16 mouse cellular contexts compared by ENCODE assay signal in the genomic region with DNA sequence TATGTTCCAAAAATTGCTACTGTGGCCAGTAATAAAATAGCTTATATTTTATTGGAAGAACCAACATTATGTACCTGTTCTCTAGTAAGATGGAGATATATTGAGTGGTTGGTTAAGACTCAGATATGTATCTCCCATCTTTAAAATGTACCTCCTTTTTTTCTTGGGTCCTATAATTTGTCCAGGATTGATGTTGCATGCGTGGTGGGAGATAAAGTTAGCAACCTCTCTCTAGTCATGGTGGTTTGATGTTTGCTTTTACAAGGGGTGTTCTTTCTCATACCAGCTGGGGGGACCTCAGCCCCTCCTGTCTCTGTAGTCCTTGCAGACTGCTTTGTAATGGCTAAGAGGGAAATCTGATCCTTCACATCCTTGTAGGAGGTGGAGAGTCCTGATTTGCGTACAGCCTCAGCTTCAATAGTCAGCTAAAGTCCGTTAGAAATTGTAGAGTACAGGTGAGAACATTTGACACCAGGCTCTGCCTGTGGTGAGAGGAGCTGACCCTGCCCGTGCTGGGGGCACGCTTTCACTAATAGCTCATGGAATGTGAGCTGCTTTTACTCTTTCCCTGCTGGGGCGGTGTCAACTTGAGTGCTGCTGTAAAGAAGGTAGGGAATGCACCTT. TPM values are rescaled to one million over a fixed set of nuclear protein-coding genes. Genes with fewer than 3 reads are reported as not detected.
DNase-seq lines count a peak whose midpoint lies in the region; ATAC-seq and TF ChIP-seq lines count a peak whose summit lies in the region.
"Had no signal": no experiment of that assay in that cellular context is flagged by ENCODE, and none has a peak within 500 bp of the region (broad histone marks: within the 10 kb centered on the region; RNA-seq: fewer than 3 reads in every experiment).

No protein-coding gene starts in this region.

- no peak overlapping the region for H3K27ac ChIP-seq in kidney, embryonic 14.5 days (ENCODE audit: low read depth, low read length)
- peak overlapping the region; percentile 75 for H3K27ac ChIP-seq in CH12.LX (ENCODE audit: insufficient read depth, low read depth)
- H3K27ac ChIP-seq in intestine, embryonic 16.5 days (ENCODE audit: low read length) = no peak overlapping the region
- H3K27ac ChIP-seq: forebrain, embryonic 13.5 days; gastrocnemius, adult 2 months had no signal

- TF ChIP-seq CTCF in CH12.LX (conservative IDR thresholded peaks at IDR 0.05 in 1 of 2, IDR thresholded peaks at IDR 0.05 in 1 of 2; ENCODE audit: low read depth in 2 of 2, low read length in 2 of 2) = no peak

- ATAC-seq in kidney, embryonic 14.5 days (ENCODE audit: low FRiP score, low TSS enrichment) = peak; percentile 58
- ATAC-seq in intestine, embryonic 16.5 days = peak; percentile 24; the same call in 1 of the 2 replicates
- ATAC-seq: forebrain, embryonic 13.5 days had no signal

- H3K4me3 ChIP-seq in kidney, embryonic 14.5 days (ENCODE audit: low read length) = no peak overlapping the region
- peak overlapping the region in 1 of 3 experiments; percentile 52 for H3K4me3 ChIP-seq in CH12.LX (replicated peaks in 1 of 3; ENCODE audit: low read depth in 2 of 3, low read length in 2 of 3, poor library complexity in 1 of 3)
- no peak overlapping the region; the same call in 1 of the 2 replicates for H3K4me3 ChIP-seq in intestine, embryonic 16.5 days (ENCODE audit: low read length)
- H3K4me3 ChIP-seq: forebrain, embryonic 13.5 days; gastrocnemius, adult 2 months; hindbrain, embryonic 10.5 days; myocyte had no signal

- peaks cover 9% of the 10 kb centered on the region; the same call in 1 of the 2 replicates for H3K4me1 ChIP-seq in kidney, embryonic 14.5 days (ENCODE audit: control insufficient read depth, insufficient read depth, low read length)
- H3K4me1 ChIP-seq in CH12.LX (ENCODE audit: control insufficient read depth in 1 of 2, insufficient read depth in 2 of 2) = peaks cover 20 to 46% of the 10 kb centered on the region in 2 experiments
- peaks cover 9% of the 10 kb centered on the region; the same call in 1 of the 2 replicates for H3K4me1 ChIP-seq in intestine, embryonic 16.5 days (ENCODE audit: control insufficient read depth, insufficient read depth, low read length)

- dilution Hi-C loops in CH12.LX (cut with MboI; ENCODE audit: extremely low pct_ligation_motif_present, extremely low pct_unique_long_range_greater_than_20kb, low sequenced_read_pairs) = no loop called here

- no peak overlapping the region for H3K9ac ChIP-seq in kidney, embryonic 14.5 days (ENCODE audit: low read depth, low read length)
- H3K9ac ChIP-seq in CH12.LX (ENCODE audit: insufficient read depth, low read depth) = no peak overlapping the region; the same call in 1 of the 2 replicates
- no peak overlapping the region for H3K9ac ChIP-seq in intestine, embryonic 16.5 days (ENCODE audit: low read depth, low read length)
- H3K9ac ChIP-seq: forebrain, embryonic 13.5 days had no signal

- no peaks in the 10 kb centered on the region for H3K36me3 ChIP-seq in kidney, embryonic 14.5 days (ENCODE audit: control insufficient read depth, insufficient read depth, low read length)
- peaks cover 0 to 11% of the 10 kb centered on the region in 2 experiments for H3K36me3 ChIP-seq in CH12.LX (replicated peaks in 1 of 2; ENCODE audit: control insufficient read depth in 1 of 2, insufficient read depth in 1 of 2, low read length in 1 of 2)
- no peaks in the 10 kb centered on the region for H3K36me3 ChIP-seq in intestine, embryonic 16.5 days (ENCODE audit: control insufficient read depth, insufficient read depth, low read length)

- WGBS in kidney, embryonic 14.5 days = 3% methylated on average over 6 of the region's 6 CpGs
- 34% methylated on average over 6 of the region's 6 CpGs for WGBS in intestine, embryonic 16.5 days

- no peak for DNase-seq in kidney, postnatal 25 days
- DNase-seq in CH12.LX (ENCODE audit: extremely low read depth) = no peak
- DNase-seq in embryo, embryonic 9.5 days (ENCODE audit: extremely low spot score) = peak; percentile 17
- no peak for DNase-seq in testis, postnatal 10 days (ENCODE audit: low spot score)
- no peak for DNase-seq in c-Kit-positive CD71-positive TER-119-positive erythroid progenitor cells, embryonic 14.5 days (ENCODE audit: low spot score)
- no peak for DNase-seq in frontal cortex, postnatal 10 days (ENCODE audit: low spot score in 2 of 2)
- DNase-seq: gastrocnemius, adult 2 months; heart, adult 18-20 months; kidney, adult 9 months had no signal

- in situ Hi-C loops in CH12.LX (cut with MboI; ENCODE audit: low pct_ligation_motif_present, low pct_unique_long_range_greater_than_20kb, low sequenced_read_pairs) = loop anchor here (5.0 kb wide), 1 partner anchor 37 kb away; no protein-coding TSS in a partner anchor

- TF ChIP-seq EP300 in CH12.LX (IDR thresholded peaks at IDR 0.05; ENCODE audit: low read length) = no peak

- H3K9me3 ChIP-seq in kidney, embryonic 14.5 days (ENCODE audit: control insufficient read depth, low read length) = no peaks in the 10 kb centered on the region
- no peaks in the 10 kb centered on the region for H3K9me3 ChIP-seq in CH12.LX (replicated peaks; ENCODE audit: low read length)
- no peaks in the 10 kb centered on the region for H3K9me3 ChIP-seq in intestine, embryonic 16.5 days (ENCODE audit: control insufficient read depth, low read length)
- H3K9me3 ChIP-seq: forebrain, embryonic 13.5 days; hindbrain, embryonic 10.5 days had no signal

- no peaks in the 10 kb centered on the region for H3K27me3 ChIP-seq in kidney, embryonic 14.5 days (ENCODE audit: control insufficient read depth, insufficient read depth, low read length)
- H3K27me3 ChIP-seq in CH12.LX (replicated peaks) = no peaks in the 10 kb centered on the region
- H3K27me3 ChIP-seq in intestine, embryonic 16.5 days (replicated peaks; ENCODE audit: control insufficient read depth, insufficient read depth, low read length) = no peaks in the 10 kb centered on the region
- H3K27me3 ChIP-seq: forebrain, embryonic 13.5 days had no signal

- TF ChIP-seq RAD21 in CH12.LX (IDR thresholded peaks at IDR 0.05; ENCODE audit: low read depth, low read length) = no peak

- TF ChIP-seq POLR2A in CH12.LX (IDR thresholded peaks at IDR 0.05; ENCODE audit: low read depth, low read length) = no peak

- H3K79me2 ChIP-seq in CH12.LX (replicated peaks; ENCODE audit: control insufficient read depth, extremely low read depth, insufficient read depth, poor library complexity, severe bottlenecking) = no peaks in the 10 kb centered on the region

- H3K4me2 ChIP-seq in kidney, embryonic 14.5 days (replicated peaks; ENCODE audit: low read depth, low read length) = no peak overlapping the region
- H3K4me2 ChIP-seq in CH12.LX (ENCODE audit: insufficient read depth, low read depth, poor library complexity, severe bottlenecking) = peak overlapping the region; percentile 58
- H3K4me2 ChIP-seq in intestine, embryonic 16.5 days (ENCODE audit: low read depth, low read length) = no peak overlapping the region
- H3K4me2 ChIP-seq: forebrain, embryonic 13.5 days had no signal

TF ChIP-seq in CH12.LX, 34 proteins besides CTCF, POLR2A, EP300 and RAD21:
- TF ChIP-seq ZC3H11A (IDR thresholded peaks at IDR 0.05; ENCODE audit: low read depth, low read length) = no peak
- TF ChIP-seq ZMIZ1 (IDR thresholded peaks at IDR 0.05; ENCODE audit: low read depth, low read length) = peak; percentile 88
- no peak; the same call in 1 of the 2 replicates for TF ChIP-seq SIN3A (IDR thresholded peaks at IDR 0.05; ENCODE audit: low read length)
- TF ChIP-seq MEF2A (IDR thresholded peaks at IDR 0.05; ENCODE audit: borderline replicate concordance, low read depth, low read length) = 0 out of 2 replicates have a peak, but pooled peaks have one; percentile 18
- peak; percentile 37; the same call in 1 of the 2 replicates for TF ChIP-seq HCFC1 (IDR thresholded peaks at IDR 0.05; ENCODE audit: low read depth, low read length)
- no peak for TF ChIP-seq ZNF384 (IDR thresholded peaks at IDR 0.05; ENCODE audit: low read depth, low read length)
- TF ChIP-seq TBP (conservative IDR thresholded peaks at IDR 0.05; ENCODE audit: low read depth, low read length) = peak; percentile 93
- no peak for TF ChIP-seq SMC3 (IDR thresholded peaks at IDR 0.05; ENCODE audit: low read depth, low read length)
- TF ChIP-seq MAX (IDR thresholded peaks at IDR 0.05; ENCODE audit: low read length) = 0 out of 2 replicates have a peak, but pooled peaks have one; percentile 28

RNA-seq across cellular contexts. Expression of a gene that starts 21.2 kb away (rescaled TPM):
- polyA plus RNA-seq in kidney, embryonic 14.5 days (2014; fragmentation: Nextera tagmentation; extraction: Ambion mirVana) = 0.58 and 1.3 TPM in 2 replicates
- total RNA-seq in CH12.LX (2012; rRNA removed) (12.6 and 15.4 TPM in 2 replicates), CH12.LX (2014; rRNA removed) (59.4 and 65.8 TPM in 2 replicates)
- polyA plus RNA-seq in CH12.LX (2012; ENCODE audit: insufficient read length, low read depth) = 18.4 and 20.9 TPM in 2 replicates
- 0.91 and 1.2 TPM in 2 replicates for polyA plus RNA-seq in intestine, embryonic 16.5 days (2015; fragmentation: Nextera tagmentation; extraction: Ambion mirVana)
- total RNA-seq: gastrocnemius, adult 2 months; layer of hippocampus, postnatal 10 days; left cerebral cortex, postnatal 36 days had no signal
- polyA plus RNA-seq: myocyte had no signal
